Mouse (Mus musculus): ENCODE measurements around the gene Cldn15. TPM values are rescaled to one million over a fixed set of nuclear protein-coding genes. Genes with fewer than 3 reads are reported as not detected.

The Cldn15 gene
- polyA plus RNA-seq, 2 experiments: 0.28 to 0.60 TPM

DNA sequence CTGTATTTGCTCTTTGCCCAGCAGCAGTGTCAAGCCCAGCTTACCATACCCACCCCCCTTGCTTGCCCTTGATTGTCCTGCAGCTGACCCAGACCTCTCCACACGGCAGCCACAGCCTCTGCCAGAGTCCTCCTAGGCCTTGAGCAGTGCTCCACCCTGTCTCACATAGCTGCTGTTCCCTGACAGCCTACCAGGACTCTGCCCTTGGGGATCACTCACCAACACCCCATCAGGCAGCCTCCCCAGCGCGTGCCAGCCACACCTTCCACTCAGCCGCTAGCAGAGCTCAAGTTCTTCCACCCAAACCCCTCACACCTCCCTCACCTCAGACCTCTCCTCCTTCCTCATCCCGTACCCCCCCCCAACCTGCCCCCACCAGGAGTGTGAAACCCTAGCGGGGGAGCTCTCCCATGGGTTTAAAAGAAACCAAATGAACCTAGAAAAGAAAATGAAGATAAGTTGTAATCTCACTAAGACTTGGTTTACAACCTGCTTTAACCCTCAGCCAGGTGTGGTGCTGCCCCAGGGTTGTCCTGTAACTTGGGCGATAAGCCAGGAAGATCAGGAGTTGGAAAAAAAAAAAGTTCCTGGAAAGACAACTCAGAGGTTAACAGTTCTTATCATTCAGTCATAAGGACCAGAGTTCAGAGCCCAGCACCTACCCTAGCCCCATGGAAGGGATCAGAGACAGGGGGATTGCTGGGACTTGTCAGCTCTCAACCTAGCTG, 42.5 kb upstream of the Cldn15 start:
- no peak overlapping the region for H3K27ac ChIP-seq (replicated peaks; ENCODE audit: low read depth, low read length)
- H3K4me1 ChIP-seq (ENCODE audit: control insufficient read depth, insufficient read depth, low read length): no peaks in the 10 kb centered on the region
- H3K9ac ChIP-seq (ENCODE audit: low read depth, low read length, severe bottlenecking): no peak overlapping the region
- no peak overlapping the region for H3K4me3 ChIP-seq (replicated peaks; ENCODE audit: low read length)
- no peaks in the 10 kb centered on the region for H3K27me3 ChIP-seq (ENCODE audit: control insufficient read depth, insufficient read depth, low read length)
- DNase-seq (ENCODE audit: low spot score) (no peak), ATAC-seq (ENCODE audit: low FRiP score, low read depth) (no peak)
- peaks cover 6% of the 10 kb centered on the region for H3K36me3 ChIP-seq (ENCODE audit: control insufficient read depth, insufficient read depth, low read length)
- no peak for TF ChIP-seq POLR2A (IDR thresholded peaks at IDR 0.05; ENCODE audit: borderline replicate concordance, extremely low read depth, insufficient read depth, insufficient read length)
- no peak overlapping the region for H3K4me2 ChIP-seq (replicated peaks; ENCODE audit: low read depth, low read length, severe bottlenecking)
- WGBS: 54% methylated on average over 7 of the region's 7 CpGs
- no peaks in the 10 kb centered on the region for H3K9me3 ChIP-seq (ENCODE audit: control insufficient read depth, low read length)

GRCm38 (mm10) chr5:136929073-136929472, 37.3 kb upstream of the Cldn15 start:
- no peak overlapping the region; the same call in 1 of the 2 replicates for H3K27ac ChIP-seq (replicated peaks; ENCODE audit: low read depth, low read length)
- peaks cover 6% of the 10 kb centered on the region for H3K36me3 ChIP-seq (ENCODE audit: control insufficient read depth, insufficient read depth, low read length)
- WGBS: 16% methylated on average over 4 of the region's 4 CpGs
- TF ChIP-seq POLR2A (IDR thresholded peaks at IDR 0.05; ENCODE audit: borderline replicate concordance, extremely low read depth, insufficient read depth, insufficient read length): no peak
- no peaks in the 10 kb centered on the region for H3K9me3 ChIP-seq (ENCODE audit: control insufficient read depth, low read length)
- peak; percentile 83 for DNase-seq (ENCODE audit: low spot score)
- ATAC-seq (ENCODE audit: low FRiP score, low read depth): peak; percentile 85
- no peak overlapping the region for H3K9ac ChIP-seq (ENCODE audit: low read depth, low read length, severe bottlenecking)
- H3K27me3 ChIP-seq (ENCODE audit: control insufficient read depth, insufficient read depth, low read length): no peaks in the 10 kb centered on the region
- no peak overlapping the region for H3K4me2 ChIP-seq (replicated peaks; ENCODE audit: low read depth, low read length, severe bottlenecking)
- no peaks in the 10 kb centered on the region; the same call in 1 of the 2 replicates for H3K4me1 ChIP-seq (ENCODE audit: control insufficient read depth, insufficient read depth, low read length)
- no peak overlapping the region for H3K4me3 ChIP-seq (replicated peaks; ENCODE audit: low read length)

DNA sequence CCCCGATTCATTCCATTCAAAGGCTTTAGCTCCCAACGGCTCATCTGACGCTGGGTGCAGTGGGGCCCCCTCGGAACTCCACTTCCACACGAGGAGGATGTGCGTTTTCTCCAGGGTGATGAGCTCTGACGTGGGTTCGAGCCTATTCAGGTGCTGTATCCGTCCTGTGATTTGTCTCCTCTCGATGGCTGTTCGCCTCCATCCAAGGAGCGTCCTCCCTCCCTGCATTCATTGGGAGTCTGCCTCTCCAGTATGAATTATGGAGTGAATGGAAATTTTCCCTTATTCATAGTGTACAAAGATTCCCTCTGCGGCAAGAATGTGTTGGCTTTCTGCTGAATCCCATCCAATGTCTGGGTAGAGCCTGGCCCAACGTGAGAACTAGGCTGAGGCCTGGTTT, 34.5 kb upstream of the Cldn15 start:
- no peaks in the 10 kb centered on the region for H3K27me3 ChIP-seq (ENCODE audit: control insufficient read depth, insufficient read depth, low read length)
- no peak overlapping the region for H3K4me2 ChIP-seq (replicated peaks; ENCODE audit: low read depth, low read length, severe bottlenecking)
- WGBS: 82% methylated on average over 14 of the region's 14 CpGs
- no peak for ATAC-seq (ENCODE audit: low FRiP score, low read depth)
- no peak for DNase-seq (ENCODE audit: low spot score)
- no peak overlapping the region for H3K9ac ChIP-seq (ENCODE audit: low read depth, low read length, severe bottlenecking)
- H3K36me3 ChIP-seq (ENCODE audit: control insufficient read depth, insufficient read depth, low read length): no peaks in the 10 kb centered on the region
- no peaks in the 10 kb centered on the region; the same call in 1 of the 2 replicates for H3K4me1 ChIP-seq (ENCODE audit: control insufficient read depth, insufficient read depth, low read length)
- no peak overlapping the region for H3K27ac ChIP-seq (replicated peaks; ENCODE audit: low read depth, low read length)
- TF ChIP-seq POLR2A (IDR thresholded peaks at IDR 0.05; ENCODE audit: borderline replicate concordance, extremely low read depth, insufficient read depth, insufficient read length): no peak
- H3K9me3 ChIP-seq (ENCODE audit: control insufficient read depth, low read length): no peaks in the 10 kb centered on the region
- H3K4me3 ChIP-seq (replicated peaks; ENCODE audit: low read length): no peak overlapping the region

DNA sequence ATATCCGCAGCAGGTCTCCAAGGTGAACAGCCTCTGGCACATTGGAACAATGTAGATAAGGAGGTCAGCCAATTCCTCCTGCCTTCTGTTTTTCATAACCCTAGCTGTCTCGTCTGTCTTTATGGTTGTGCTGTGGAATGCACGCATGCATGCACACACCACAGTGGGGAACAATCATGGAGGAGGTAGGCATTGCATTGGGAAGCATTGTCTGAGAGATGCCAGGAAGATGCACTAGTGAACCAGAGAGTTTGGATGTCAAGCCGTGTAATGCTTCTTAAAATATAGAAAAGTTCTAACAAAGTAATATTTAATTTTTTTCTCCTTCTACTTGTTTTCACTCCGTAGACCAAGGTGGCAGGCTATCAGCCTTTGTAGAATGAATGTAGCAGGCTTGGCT, 33.5 kb upstream of the Cldn15 start:
- ATAC-seq (ENCODE audit: low FRiP score, low read depth) (no peak), DNase-seq (ENCODE audit: low spot score) (no peak)
- H3K4me1 ChIP-seq (ENCODE audit: control insufficient read depth, insufficient read depth, low read length): no peaks in the 10 kb centered on the region; the same call in 1 of the 2 replicates
- H3K36me3 ChIP-seq (ENCODE audit: control insufficient read depth, insufficient read depth, low read length): no peaks in the 10 kb centered on the region
- no peak for TF ChIP-seq POLR2A (IDR thresholded peaks at IDR 0.05; ENCODE audit: borderline replicate concordance, extremely low read depth, insufficient read depth, insufficient read length)
- no peak overlapping the region for H3K9ac ChIP-seq (ENCODE audit: low read depth, low read length, severe bottlenecking)
- H3K9me3 ChIP-seq (ENCODE audit: control insufficient read depth, low read length): no peaks in the 10 kb centered on the region
- H3K4me2 ChIP-seq (replicated peaks; ENCODE audit: low read depth, low read length, severe bottlenecking): no peak overlapping the region
- no peak overlapping the region for H3K27ac ChIP-seq (replicated peaks; ENCODE audit: low read depth, low read length)
- WGBS: 72% methylated on average over 5 of the region's 5 CpGs
- H3K27me3 ChIP-seq (ENCODE audit: control insufficient read depth, insufficient read depth, low read length): no peaks in the 10 kb centered on the region
- no peak overlapping the region for H3K4me3 ChIP-seq (replicated peaks; ENCODE audit: low read length)

GRCm38 (mm10) chr5:136933930-136934329, 32.5 kb upstream of the Cldn15 start:
- WGBS: 87% methylated on average over 6 of the region's 6 CpGs
- Histone ChIP-seq H3K4me1 (ENCODE audit: control insufficient read depth, insufficient read depth, low read length) (no peaks in the 10 kb centered on the region; the same call in 1 of the 2 replicates), H3K9me3 (ENCODE audit: control insufficient read depth, low read length) (no peaks in the 10 kb centered on the region), H3K36me3 (ENCODE audit: control insufficient read depth, insufficient read depth, low read length) (no peaks in the 10 kb centered on the region), H3K4me2 (replicated peaks; ENCODE audit: low read depth, low read length, severe bottlenecking) (no peak overlapping the region), H3K27me3 (ENCODE audit: control insufficient read depth, insufficient read depth, low read length) (no peaks in the 10 kb centered on the region), H3K9ac (ENCODE audit: low read depth, low read length, severe bottlenecking) (no peak overlapping the region), H3K27ac (replicated peaks; ENCODE audit: low read depth, low read length) (no peak overlapping the region), H3K4me3 (replicated peaks; ENCODE audit: low read length) (no peak overlapping the region)
- DNase-seq (ENCODE audit: low spot score) (no peak), ATAC-seq (ENCODE audit: low FRiP score, low read depth) (no peak)
- no peak for TF ChIP-seq POLR2A (IDR thresholded peaks at IDR 0.05; ENCODE audit: borderline replicate concordance, extremely low read depth, insufficient read depth, insufficient read length)

All from limb, embryonic 14.5 days (tissue).